Mouse (Mus musculus) kidney, adult 2 months (tissue): ENCODE measurements at regions not wholly inside any gene's neighbourhood (a gene's known extent, or its start where the extent isn't known, plus 50 kb on each side); places are given as distances from the start of the nearest gene placed in this dataset.

Source experiments
- DNase-seq: peaks from one replicate; pipeline ENCODE4 v3.0.0; 2021
- H3K27ac ChIP-seq: fragments of 200-500 bp; 2 replicates; pipeline ENCODE4 v1.5.1; 2012; ENCODE audit warnings: low read depth, low read length, control low read depth, inconsistent platforms; ENCODE audit not compliant: insufficient read depth
- H3K27me3 ChIP-seq: fragments of 200-500 bp; replicated peaks from 2 replicates; pipeline ENCODE4 v1.6.1; 2012; ENCODE audit warnings: mild to moderate bottlenecking, moderate library complexity, low read length, inconsistent platforms; ENCODE audit not compliant: control insufficient read depth, insufficient read depth
- H3K36me3 ChIP-seq: fragments of 200-500 bp; 2 replicates; pipeline ENCODE4 v1.6.1; 2012; ENCODE audit warnings: mild to moderate bottlenecking, moderate library complexity, low read length, inconsistent platforms; ENCODE audit not compliant: control insufficient read depth, insufficient read depth
- H3K4me1 ChIP-seq: fragments of 200-500 bp; 2 replicates; pipeline ENCODE4 v1.6.1; 2011; ENCODE audit warnings: low read length; ENCODE audit not compliant: control insufficient read depth, insufficient read depth
- H3K4me3 ChIP-seq: fragments of 200-500 bp; 2 replicates; pipeline ENCODE4 v1.5.1; 2011; ENCODE audit warnings: mild to moderate bottlenecking, low read depth, low read length, control low read depth; ENCODE audit not compliant: insufficient read depth
- CTCF ChIP-seq: fragments of 200-500 bp; conservative IDR thresholded peaks from 2 replicates; pipeline ENCODE4 v1.5.1; 2011; ENCODE audit warnings: low read depth, mild to moderate bottlenecking, control low read depth, low read length, moderate library complexity, mixed read lengths; ENCODE audit not compliant: insufficient read depth, insufficient read length
- POLR2A ChIP-seq: fragments of 200-500 bp; IDR thresholded peaks from one replicate; pipeline ENCODE4 v1.6.1; 2011; ENCODE audit warnings: low read depth, low read length, control low read depth
- WGBS: fragments of 180-500 bp; shearing (Covaris S2); methylation state at CpG from one replicate; pipeline ENCODE4 v1.1.7; 2018; 5-methylcytosine and 5-hydroxymethylcytosine counted together

GRCm38 (mm10) chr15:59775781-59776180, 240.6 kb downstream of the 4933412E24Rik start:
- peak; percentile 29 for DNase-seq
- H3K36me3 ChIP-seq: no peaks in the 10 kb centered on the region
- no peaks in the 10 kb centered on the region; the same call in 1 of the 2 replicates for H3K4me1 ChIP-seq
- TF ChIP-seq POLR2A (no peak), CTCF (no peak)
- H3K27me3 ChIP-seq: no peaks in the 10 kb centered on the region
- 80% methylated on average over 3 of the region's 3 CpGs for WGBS
- no peak overlapping the region for H3K27ac ChIP-seq
- no peak overlapping the region for H3K4me3 ChIP-seq

- TF ChIP-seq POLR2A: no peak
- no peak for TF ChIP-seq CTCF
- Histone ChIP-seq H3K4me1 (no peaks in the 10 kb centered on the region; the same call in 1 of the 2 replicates), H3K27me3 (no peaks in the 10 kb centered on the region), H3K36me3 (no peaks in the 10 kb centered on the region), H3K27ac (no peak overlapping the region), H3K4me3 (no peak overlapping the region)
- DNase-seq: no peak
- WGBS: 84% methylated on average over 2 of the region's 2 CpGs
Observed at GRCm38 (mm10) chr15:59773983-59774382, 242.4 kb downstream of the 4933412E24Rik start.

- Histone ChIP-seq H3K4me1 (no peaks in the 10 kb centered on the region; the same call in 1 of the 2 replicates), H3K4me3 (no peak overlapping the region), H3K36me3 (no peaks in the 10 kb centered on the region), H3K27me3 (no peaks in the 10 kb centered on the region), H3K27ac (no peak overlapping the region)
- TF ChIP-seq CTCF: no peak
- no peak for TF ChIP-seq POLR2A
- WGBS: 83% methylated on average over 2 of the region's 2 CpGs
- DNase-seq: no peak
Observed at GRCm38 (mm10) chr15:59772595-59772994, 243.8 kb downstream of the 4933412E24Rik start.

GRCm38 (mm10) chr15:59762061-59762460, 254.4 kb downstream of the 4933412E24Rik start:
- H3K27ac ChIP-seq: no peak overlapping the region
- 92% methylated on average over 6 of the region's 6 CpGs for WGBS
- no peak for TF ChIP-seq POLR2A
- TF ChIP-seq CTCF: no peak
- no peaks in the 10 kb centered on the region for H3K4me1 ChIP-seq
- no peaks in the 10 kb centered on the region for H3K36me3 ChIP-seq
- no peak overlapping the region for H3K4me3 ChIP-seq
- DNase-seq: no peak
- H3K27me3 ChIP-seq: no peaks in the 10 kb centered on the region

DNA sequence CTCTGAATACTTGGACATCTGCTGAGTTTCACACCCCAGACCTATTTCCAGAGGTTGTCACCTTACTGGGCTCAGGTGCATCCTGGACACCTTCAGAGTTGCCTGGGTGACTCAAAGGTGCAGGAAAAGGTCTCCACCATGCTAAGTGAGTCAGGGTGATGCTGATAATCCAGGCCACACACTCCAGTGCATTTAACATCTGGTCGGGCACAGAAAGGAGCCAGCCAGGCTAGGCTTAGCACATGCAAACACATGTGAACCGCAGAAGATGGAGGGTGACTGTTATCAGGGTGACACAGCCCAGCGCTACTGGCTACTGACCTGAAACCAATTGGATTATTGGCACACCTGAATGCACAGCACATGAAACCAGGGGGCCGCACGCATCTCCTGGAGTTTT, 255.9 kb downstream of the 4933412E24Rik start:
- no peak for TF ChIP-seq CTCF
- no peak for TF ChIP-seq POLR2A
- Histone ChIP-seq H3K4me1 (no peaks in the 10 kb centered on the region), H3K27ac (no peak overlapping the region), H3K27me3 (no peaks in the 10 kb centered on the region), H3K36me3 (no peaks in the 10 kb centered on the region), H3K4me3 (no peak overlapping the region)
- 81% methylated on average over 5 of the region's 5 CpGs for WGBS
- no peak for DNase-seq

DNA sequence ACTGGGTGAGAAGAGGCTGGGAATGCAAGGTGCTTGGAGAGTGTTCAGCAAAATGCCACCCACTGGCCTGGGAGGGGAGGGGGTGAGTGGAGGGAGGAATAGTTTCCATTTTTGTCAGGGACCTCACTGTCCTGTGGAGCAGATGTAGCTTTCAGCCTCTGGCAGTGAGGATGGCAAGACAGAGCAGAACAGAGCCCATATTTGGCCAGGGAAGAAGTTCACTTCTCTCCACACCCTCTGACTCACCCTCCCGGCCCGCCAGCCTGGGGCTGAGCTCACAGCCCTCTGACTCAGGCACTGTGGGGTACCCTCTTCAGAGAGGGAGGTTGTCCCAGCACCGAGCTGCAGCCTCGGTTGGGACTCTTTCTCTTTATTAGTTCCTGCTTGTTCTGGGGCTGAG, 256.8 kb downstream of the 4933412E24Rik start:
- Histone ChIP-seq H3K27ac (no peak overlapping the region), H3K27me3 (no peaks in the 10 kb centered on the region), H3K4me1 (no peaks in the 10 kb centered on the region), H3K4me3 (no peak overlapping the region), H3K36me3 (no peaks in the 10 kb centered on the region)
- DNase-seq: no peak
- WGBS: 53% methylated on average over 4 of the region's 4 CpGs
- TF ChIP-seq POLR2A (no peak), CTCF (no peak)

DNA sequence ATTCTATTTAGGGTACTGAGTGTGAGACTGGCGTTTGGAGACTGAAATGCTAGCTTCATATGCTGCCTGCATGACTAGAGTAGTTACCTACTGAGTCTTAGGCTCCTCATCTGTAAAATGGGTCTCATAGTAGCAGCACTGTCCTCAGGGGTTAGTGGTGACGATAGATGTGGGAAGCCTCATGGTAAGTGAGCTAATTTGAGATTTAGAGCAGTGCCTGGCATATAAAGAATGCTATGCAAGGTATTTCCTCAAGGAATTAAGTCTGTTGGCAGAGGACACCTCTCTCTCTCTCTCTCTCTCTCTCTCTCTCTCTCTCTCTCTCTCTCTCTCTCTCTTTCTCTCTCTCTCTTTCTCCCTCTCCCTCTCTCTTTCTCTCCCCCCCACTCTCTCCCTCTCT, 257.4 kb downstream of the 4933412E24Rik start:
- 64% methylated on average over 2 of the region's 2 CpGs for WGBS
- Histone ChIP-seq H3K27me3 (no peaks in the 10 kb centered on the region), H3K4me3 (no peak overlapping the region), H3K36me3 (no peaks in the 10 kb centered on the region), H3K4me1 (no peaks in the 10 kb centered on the region), H3K27ac (no peak overlapping the region)
- no peak for DNase-seq
- TF ChIP-seq POLR2A (no peak), CTCF (no peak)
